Mouse (Mus musculus) right cerebral cortex, postnatal 25 days (tissue): ENCODE data around the gene Prss43.
"Not testable (repeated sequence)": the region's sequence is repeated elsewhere in the genome, so short reads cannot be mapped to it uniquely, and the experiment has no call there.

Experiments
- DNase-seq: peaks from one replicate; pipeline ENCODE4 v3.0.0; 2022

The Prss43 gene

GRCm38 (mm10) chr9:110826390-110826789 is at the start of gene Prss43:
Prss43 (plus strand) TSS chr9:110826690.
- no peak for DNase-seq

GRCm38 (mm10) chr9:110778100-110778499 is 48.4 kb upstream of the Prss43 start:
- no peak for DNase-seq

- no peak for DNase-seq
Measured at GRCm38 (mm10) chr9:110778559-110778958, 47.9 kb upstream of the Prss43 start.

- DNase-seq = no peak
Measured at GRCm38 (mm10) chr9:110779242-110779913, 47.1 kb upstream of the Prss43 start.

- peak; percentile 91 for DNase-seq
Measured at GRCm38 (mm10) chr9:110781256-110781721, 45.2 kb upstream of the Prss43 start.

GRCm38 (mm10) chr9:110781731-110782130 is 44.8 kb upstream of the Prss43 start:
- DNase-seq = peak; percentile 68

GRCm38 (mm10) chr9:110783611-110784010 is 42.9 kb upstream of the Prss43 start:
- no peak for DNase-seq

GRCm38 (mm10) chr9:110788169-110788568 is 38.3 kb upstream of the Prss43 start:
- DNase-seq = no peak

GRCm38 (mm10) chr9:110790462-110790861 is 36.0 kb upstream of the Prss43 start:
- DNase-seq = no peak

GRCm38 (mm10) chr9:110797013-110797412 is 29.5 kb upstream of the Prss43 start:
- no peak for DNase-seq

- no peak for DNase-seq
Measured at GRCm38 (mm10) chr9:110797866-110798265, 28.6 kb upstream of the Prss43 start, which contains the start of gene Prss42. Prss42 (plus strand) TSS chr9:110798166.

- no peak for DNase-seq
Measured at GRCm38 (mm10) chr9:110800834-110801479, 25.5 kb upstream of the Prss43 start.

GRCm38 (mm10) chr9:110803294-110803693 is 23.2 kb upstream of the Prss43 start:
- DNase-seq = no peak

GRCm38 (mm10) chr9:110810051-110810450 is 16.4 kb upstream of the Prss43 start:
- peak; percentile 10 for DNase-seq

- DNase-seq = no peak
Measured at GRCm38 (mm10) chr9:110813789-110814188, 12.7 kb upstream of the Prss43 start, which contains the start of gene Prss44. Prss44 (plus strand) TSS chr9:110813994.

GRCm38 (mm10) chr9:110820546-110820945 is 5.9 kb upstream of the Prss43 start:
- DNase-seq = not testable (repeated sequence)

GRCm38 (mm10) chr9:110821436-110821835 is 5.1 kb upstream of the Prss43 start:
- DNase-seq = no peak

GRCm38 (mm10) chr9:110825426-110825825 is 1.1 kb upstream of the Prss43 start:
- no peak for DNase-seq

- no peak for DNase-seq
Measured at GRCm38 (mm10) chr9:110825832-110826231, 658 bp upstream of the Prss43 start.

- DNase-seq = no peak
Measured at GRCm38 (mm10) chr9:110833021-110833420, 6.5 kb downstream of the Prss43 start.

GRCm38 (mm10) chr9:110834411-110834810 is 7.9 kb downstream of the Prss43 start, which contains the start of gene Prss45:
Prss45 (plus strand) TSS chr9:110834588.
- no peak for DNase-seq

GRCm38 (mm10) chr9:110834961-110835360 is 8.5 kb downstream of the Prss43 start:
- DNase-seq = no peak

- DNase-seq = no peak
Measured at GRCm38 (mm10) chr9:110836112-110836511, 9.6 kb downstream of the Prss43 start.

GRCm38 (mm10) chr9:110840905-110841304 is 14.4 kb downstream of the Prss43 start:
- no peak for DNase-seq
